Mouse (Mus musculus): ENCODE results near the gene Hhat.

GRCm38 (mm10) chr1:192785046-192785961 is 14.3 kb upstream of the Hhat start:
- TF ChIP-seq HCFC1 (IDR thresholded peaks at IDR 0.05; ENCODE audit: borderline replicate concordance, insufficient read depth, low read length) (no peak), ZC3H11A (IDR thresholded peaks at IDR 0.05; ENCODE audit: borderline replicate concordance, low read depth, low read length) (no peak)
